Mouse (Mus musculus) heart, embryonic 16.5 days (tissue): ENCODE results near the gene Gm10230. TPM values are rescaled to one million over a fixed set of nuclear protein-coding genes. Genes with fewer than 3 reads are reported as not detected.
"Not testable (repeated sequence)": the region's sequence is repeated elsewhere in the genome, so short reads cannot be mapped to it uniquely, and the experiment has no call there.

Source experiments
- ATAC-seq: fragments of 200-750 bp; cut with Nextera tagmentation; replicated peaks from 2 replicates; pipeline ENCODE4 v1.8.0; 2017; ENCODE audit warnings: moderate number of reproducible peaks; ENCODE audit not compliant: insufficient read depth, low FRiP score; ENCODE audit errors: extremely low read depth
- H3K27ac ChIP-seq: fragments of 300-500 bp; sonication (generic); 2 replicates; pipeline ENCODE4 v1.5.1; 2014; ENCODE audit warnings: mild to moderate bottlenecking, low read length, control low read depth, moderate library complexity
- H3K27me3 ChIP-seq: fragments of 300-500 bp; sonication (generic); 2 replicates; pipeline ENCODE4 v1.6.1; 2014; ENCODE audit warnings: low read length, mixed read lengths; ENCODE audit not compliant: control insufficient read depth, insufficient read depth
- H3K36me3 ChIP-seq: fragments of 300-500 bp; sonication (generic); 2 replicates; pipeline ENCODE4 v1.6.1; 2014; ENCODE audit not compliant: control insufficient read depth, insufficient read depth
- H3K4me1 ChIP-seq: fragments of 300-500 bp; sonication (generic); 2 replicates; pipeline ENCODE4 v1.6.1; 2014; ENCODE audit warnings: low read length, mixed read lengths; ENCODE audit not compliant: control insufficient read depth, insufficient read depth
- H3K4me2 ChIP-seq: fragments of 300-500 bp; sonication (generic); 2 replicates; pipeline ENCODE4 v1.6.1; 2014; ENCODE audit warnings: low read depth, mild to moderate bottlenecking, control low read depth, low read length
- H3K4me3 ChIP-seq: fragments of 300-500 bp; sonication (generic); 2 replicates; pipeline ENCODE4 v1.5.1; 2014; ENCODE audit warnings: mild to moderate bottlenecking, control low read depth, low read length
- H3K9ac ChIP-seq: fragments of 300-500 bp; sonication (generic); 2 replicates; pipeline ENCODE4 v1.6.1; 2014; ENCODE audit warnings: low read length, control low read depth
- H3K9me3 ChIP-seq: fragments of 300-500 bp; sonication (generic); replicated peaks from 2 replicates; pipeline ENCODE4 v1.6.1; 2016; ENCODE audit warnings: low read length; ENCODE audit not compliant: control insufficient read depth
- WGBS: fragments of 180-500 bp; shearing (Covaris S2); extraction: QIAGEN DNeasy Blood & Tissue Kit; methylation state at CpG from one replicate; pipeline ENCODE4 v1.1.7; 2014; 5-methylcytosine and 5-hydroxymethylcytosine counted together
- microRNA-seq: library from miRNA; unstranded; fragments of <30 nt; microRNA quantifications from one replicate; pipeline ENCODE4, GENCODE M21; 2017
- polyA plus RNA-seq: library from polyadenylated mRNA; unstranded; fragments of >200 nt; fragmentation: Nextera tagmentation; extraction: Ambion mirVana; gene quantifications from 2 replicates; pipeline ENCODE4 v1.2.1, GENCODE M21; 2015

Gene Gm10230
- not detected in 2 replicates for polyA plus RNA-seq

GRCm38 (mm10) chrX:27494782-27495181 is at the start of gene Gm10230:
Gene Gm10230, minus strand, starts transcription at chrX:27494882.
- H3K4me3 ChIP-seq, H3K36me3 ChIP-seq, H3K9ac ChIP-seq, ATAC-seq, H3K27ac ChIP-seq, H3K4me2 ChIP-seq, H3K9me3 ChIP-seq, H3K27me3 ChIP-seq, H3K4me1 ChIP-seq: not testable (repeated sequence)
- WGBS = no CpG with 5 or more reads among the region's 7 CpGs

Small RNA genes within 50 kb of the gene (microRNA-seq; reads per million reads assigned to microRNA genes)
- not detected for gene Gm44452
